Mouse (Mus musculus) megakaryocyte, embryonic 14.5 days (primary cell): Measurements from ENCODE around the gene Tacr2.

Source experiments
- FLI1 ChIP-seq: IDR thresholded peaks from 2 replicates; pipeline ENCODE4 v1.6.1; 2012; ENCODE audit warnings: low read length, inconsistent platforms, mixed read lengths
- GATA1 ChIP-seq: IDR thresholded peaks from 3 replicates; pipeline ENCODE4 v1.6.1; 2012; ENCODE audit warnings: mixed read lengths, low read length, inconsistent platforms, borderline replicate concordance

GRCm38 (mm10) chr10:62218789-62219172, 33.5 kb upstream of the Tacr2 start:
- TF ChIP-seq GATA1: no peak
- TF ChIP-seq FLI1: no peak
